10 mouse cellular contexts compared by ENCODE assay signal in the genomic region with DNA sequence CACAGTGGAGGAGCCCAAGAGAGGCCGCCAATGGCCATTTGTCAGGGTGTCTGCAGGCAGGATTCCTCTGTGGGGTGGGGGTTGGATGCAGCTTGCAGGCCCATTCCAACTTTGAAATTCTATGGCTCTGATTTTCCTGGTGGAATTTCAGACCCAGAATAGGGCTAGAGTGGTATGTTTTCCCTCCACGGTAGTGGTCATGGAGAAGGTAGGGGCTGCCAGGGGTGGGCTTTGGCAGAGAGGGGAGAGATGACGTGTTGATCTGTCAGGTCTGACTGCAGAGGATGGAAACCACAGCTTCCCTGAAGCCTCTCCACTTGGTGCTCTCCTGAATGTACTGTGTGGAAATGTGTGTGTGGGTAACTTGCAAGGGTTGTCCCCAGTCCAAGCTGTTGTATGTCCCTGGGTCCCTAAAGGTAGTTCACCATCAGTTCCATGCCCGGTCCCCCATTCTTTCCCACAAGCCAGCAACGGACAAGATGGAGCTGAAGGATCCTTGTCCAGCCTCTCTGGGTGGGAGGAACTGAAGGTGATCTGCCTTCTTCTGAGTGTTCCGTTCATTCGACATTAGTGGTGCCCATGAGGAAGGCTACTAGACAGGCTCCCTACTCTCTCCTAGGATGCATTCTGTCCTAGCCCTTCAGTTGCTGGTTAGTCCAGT. TPM values are rescaled to one million over a fixed set of nuclear protein-coding genes. Genes with fewer than 3 reads are reported as not detected.
DNase-seq lines count a peak whose midpoint lies in the region; ATAC-seq lines count a peak whose summit lies in the region.
"Had no signal": no experiment of that assay in that cellular context is flagged by ENCODE, and none has a peak within 500 bp of the region (broad histone marks: within the 10 kb centered on the region; RNA-seq: fewer than 3 reads in every experiment).

No protein-coding gene starts in this region.

- peaks cover 56% of the 10 kb centered on the region for H3K4me1 ChIP-seq in hindbrain, embryonic 13.5 days (replicated peaks)
- peaks cover 58% of the 10 kb centered on the region for H3K4me1 ChIP-seq in hindbrain, embryonic 10.5 days (replicated peaks)
- H3K4me1 ChIP-seq in heart, embryonic 16.5 days (ENCODE audit: control insufficient read depth, insufficient read depth, low read length) = peaks cover 50% of the 10 kb centered on the region
- H3K4me1 ChIP-seq in limb, embryonic 15.5 days = peaks cover 52% of the 10 kb centered on the region

- WGBS in hindbrain, embryonic 13.5 days = 82% methylated on average over 7 of the region's 7 CpGs
- 81% methylated on average over 7 of the region's 7 CpGs for WGBS in hindbrain, embryonic 10.5 days
- WGBS in heart, embryonic 16.5 days = 56% methylated on average over 7 of the region's 7 CpGs
- 65% methylated on average over 7 of the region's 7 CpGs for WGBS in limb, embryonic 15.5 days

- no peak overlapping the region for H3K27ac ChIP-seq in hindbrain, embryonic 13.5 days
- no peak overlapping the region for H3K27ac ChIP-seq in hindbrain, embryonic 10.5 days
- H3K27ac ChIP-seq in heart, embryonic 16.5 days (ENCODE audit: low read length) = peak overlapping the region; percentile 10; the same call in 1 of the 2 replicates
- H3K27ac ChIP-seq in limb, embryonic 15.5 days = peak overlapping the region; percentile 68

- H3K36me3 ChIP-seq in hindbrain, embryonic 13.5 days = no peaks in the 10 kb centered on the region
- H3K36me3 ChIP-seq in hindbrain, embryonic 10.5 days = no peaks in the 10 kb centered on the region
- H3K36me3 ChIP-seq in heart, embryonic 16.5 days (ENCODE audit: control insufficient read depth, insufficient read depth) = no peaks in the 10 kb centered on the region
- no peaks in the 10 kb centered on the region for H3K36me3 ChIP-seq in limb, embryonic 15.5 days
- H3K36me3 ChIP-seq: hindbrain, embryonic 15.5 days had no signal

- H3K4me2 ChIP-seq in hindbrain, embryonic 13.5 days = peak overlapping the region; percentile 21; the same call in 1 of the 2 replicates
- H3K4me2 ChIP-seq in heart, embryonic 16.5 days (ENCODE audit: low read depth, low read length) = peak overlapping the region; percentile 22; the same call in 1 of the 2 replicates
- peak overlapping the region; percentile 25; the same call in 1 of the 2 replicates for H3K4me2 ChIP-seq in limb, embryonic 15.5 days

- H3K9me3 ChIP-seq in hindbrain, embryonic 13.5 days = no peaks in the 10 kb centered on the region
- H3K9me3 ChIP-seq in hindbrain, embryonic 10.5 days = no peaks in the 10 kb centered on the region
- no peaks in the 10 kb centered on the region for H3K9me3 ChIP-seq in heart, embryonic 16.5 days (replicated peaks; ENCODE audit: control insufficient read depth, low read length)
- H3K9me3 ChIP-seq in limb, embryonic 15.5 days = no peaks in the 10 kb centered on the region
- H3K9me3 ChIP-seq: hindbrain, embryonic 15.5 days had no signal

- H3K9ac ChIP-seq in hindbrain, embryonic 13.5 days = no peak overlapping the region
- no peak overlapping the region; the same call in 1 of the 2 replicates for H3K9ac ChIP-seq in heart, embryonic 16.5 days (ENCODE audit: low read length)
- H3K9ac ChIP-seq in limb, embryonic 15.5 days = no peak overlapping the region

- H3K4me3 ChIP-seq in hindbrain, embryonic 13.5 days = no peak overlapping the region
- no peak overlapping the region for H3K4me3 ChIP-seq in hindbrain, embryonic 10.5 days
- H3K4me3 ChIP-seq in heart, embryonic 16.5 days (ENCODE audit: low read length) = no peak overlapping the region
- 0 out of 2 replicates have a peak overlapping the region, but pooled peaks have one; percentile 1 for H3K4me3 ChIP-seq in limb, embryonic 15.5 days
- H3K4me3 ChIP-seq: erythroblast, embryonic 14.5 days had no signal

- ATAC-seq in hindbrain, embryonic 13.5 days (ENCODE audit: low FRiP score) = no peak
- ATAC-seq in heart, embryonic 16.5 days (replicated peaks; ENCODE audit: extremely low read depth, insufficient read depth, low FRiP score) = no peak
- ATAC-seq in limb, embryonic 15.5 days (ENCODE audit: insufficient number of reproducible peaks, low FRiP score, low TSS enrichment, low read depth) = no peak
- no peak for ATAC-seq in erythroblast, adult 5-6 weeks (replicated peaks; ENCODE audit: low FRiP score, poor library complexity, severe bottlenecking)

- H3K27me3 ChIP-seq in hindbrain, embryonic 13.5 days = 0 out of 2 replicates have a peak, but pooled peaks cover 3% of the 10 kb centered on the region
- H3K27me3 ChIP-seq in hindbrain, embryonic 10.5 days (ENCODE audit: insufficient read depth, poor library complexity, severe bottlenecking) = peaks cover 55% of the 10 kb centered on the region
- H3K27me3 ChIP-seq in heart, embryonic 16.5 days (ENCODE audit: control insufficient read depth, insufficient read depth, low read length) = no peaks in the 10 kb centered on the region
- H3K27me3 ChIP-seq in limb, embryonic 15.5 days = no peaks in the 10 kb centered on the region
- H3K27me3 ChIP-seq: hindbrain, embryonic 15.5 days had no signal

- no peak for DNase-seq in hindbrain, embryonic 10.5 days (ENCODE audit: low spot score)
- DNase-seq in lung, postnatal 36 days = peak; percentile 15
- no peak for DNase-seq in lung, postnatal 25 days (ENCODE audit: low spot score)
- DNase-seq: right cerebral cortex, postnatal 14 days had no signal

RNA-seq across cellular contexts. Expression of a gene that starts 3.8 kb away (rescaled TPM):
- polyA plus RNA-seq in hindbrain, embryonic 13.5 days (2015; fragmentation: Nextera tagmentation; extraction: Ambion mirVana) = 126 and 132 TPM in 2 replicates
- polyA plus RNA-seq in hindbrain, embryonic 10.5 days (2016; fragmentation: Nextera tagmentation; extraction: Ambion mirVana) = 114 and 127 TPM in 2 replicates
- polyA plus RNA-seq in heart, embryonic 16.5 days (2015; fragmentation: Nextera tagmentation; extraction: Ambion mirVana) = 55.1 and 82.6 TPM in 2 replicates
- 133 and 142 TPM in 2 replicates for polyA plus RNA-seq in limb, embryonic 15.5 days (2015; fragmentation: Nextera tagmentation; extraction: Ambion mirVana)
- 5.4 and 8.6 TPM in 2 replicates for total RNA-seq in erythroblast, adult 5-6 weeks (2015; ENCODE audit: low replicate concordance)
- total RNA-seq in erythroblast, adult 5-6 weeks (2017; ENCODE audit: low replicate concordance) = 2.9 and 5.3 TPM in 2 replicates

Comparison
In these comparisons a context has a peak if more than half of its experiments do, and no peak if none do; other contexts are left out.
1. H3K27ac ChIP-seq: peak in heart, embryonic 16.5 days (single experiment) and limb, embryonic 15.5 days (single experiment); none in hindbrain, embryonic 13.5 days (single experiment) and hindbrain, embryonic 10.5 days (single experiment).
2. Peak in every context shown above with its lines, with median percentiles within 50 percentile points of each other: H3K4me2 ChIP-seq.